Mouse (Mus musculus): ENCODE measurements around the gene Gm30191. TPM values are rescaled to one million over a fixed set of nuclear protein-coding genes. Genes with fewer than 3 reads are reported as not detected.
A peak's percentile ranks its signal among the peaks of the same experiment; 100 is the strongest.

Gm30191 gene
- polyA plus RNA-seq, 1 experiment from 2014 or later = not detected

- H3K4me2 ChIP-seq (replicated peaks; ENCODE audit: low read depth, low read length) = no peak overlapping the region
- peaks cover 11% of the 10 kb centered on the region for H3K36me3 ChIP-seq (ENCODE audit: control insufficient read depth, insufficient read depth, low read length)
- no peak overlapping the region for H3K4me3 ChIP-seq (ENCODE audit: low read length)
- H3K27ac ChIP-seq (ENCODE audit: low read depth, low read length) = no peak overlapping the region
- no peak for ATAC-seq (ENCODE audit: low FRiP score, low TSS enrichment)
- 86% methylated on average over 7 of the region's 7 CpGs for WGBS
- peaks cover 5% of the 10 kb centered on the region; the same call in 1 of the 2 replicates for H3K4me1 ChIP-seq (ENCODE audit: control insufficient read depth, insufficient read depth, low read length)
- H3K9me3 ChIP-seq (ENCODE audit: control insufficient read depth, low read length) = no peaks in the 10 kb centered on the region
- H3K27me3 ChIP-seq (ENCODE audit: control insufficient read depth, insufficient read depth, low read length) = no peaks in the 10 kb centered on the region
- no peak overlapping the region for H3K9ac ChIP-seq (ENCODE audit: low read depth, low read length)
Observed at GRCm38 (mm10) chr4:134271979-134272378, 25.2 kb downstream of the Gm30191 start.

DNA sequence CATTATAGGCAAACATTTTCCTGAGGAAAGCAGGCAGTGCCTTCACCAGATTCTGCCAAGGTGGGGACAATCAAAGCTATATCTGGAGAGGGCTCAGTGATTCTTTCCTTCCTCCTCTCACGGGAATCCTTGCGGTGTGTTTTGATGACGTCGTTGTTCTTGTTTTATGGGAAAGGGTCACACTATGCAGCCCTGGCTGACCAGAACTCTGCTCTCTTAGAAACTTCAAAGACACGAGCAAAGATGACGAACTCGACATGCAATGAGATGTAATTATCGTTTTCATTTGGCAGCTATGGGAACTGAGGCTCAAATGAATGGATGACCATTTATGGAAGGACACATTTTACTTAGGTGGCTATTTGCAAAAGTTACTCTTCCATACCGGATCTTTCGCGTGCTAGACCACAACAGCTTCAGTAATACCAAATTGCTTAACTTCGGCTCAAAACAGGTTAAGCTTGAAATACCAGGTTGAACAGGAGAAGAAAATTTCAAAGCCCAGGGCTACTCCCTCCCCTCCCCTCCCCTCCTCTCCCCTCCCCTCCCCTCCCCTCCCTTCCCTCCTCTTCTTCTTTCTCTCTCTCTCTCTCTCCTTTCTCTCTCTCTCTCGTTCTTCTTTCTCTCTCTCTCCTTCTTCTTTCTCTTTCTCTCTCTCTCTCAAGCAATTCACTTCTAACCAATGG, 26.1 kb downstream of the Gm30191 start:
- Histone ChIP-seq H3K4me3 (ENCODE audit: low read length) (peak overlapping the region; percentile 11; the same call in 1 of the 2 replicates), H3K4me1 (ENCODE audit: control insufficient read depth, insufficient read depth, low read length) (peaks cover 5% of the 10 kb centered on the region; the same call in 1 of the 2 replicates), H3K9me3 (ENCODE audit: control insufficient read depth, low read length) (no peaks in the 10 kb centered on the region), H3K27me3 (ENCODE audit: control insufficient read depth, insufficient read depth, low read length) (no peaks in the 10 kb centered on the region), H3K4me2 (replicated peaks; ENCODE audit: low read depth, low read length) (peak overlapping the region; percentile 32), H3K9ac (ENCODE audit: low read depth, low read length) (no peak overlapping the region), H3K27ac (ENCODE audit: low read depth, low read length) (no peak overlapping the region), H3K36me3 (ENCODE audit: control insufficient read depth, insufficient read depth, low read length) (peaks cover 18% of the 10 kb centered on the region)
- WGBS = 17% methylated on average over 13 of the region's 13 CpGs
- no peak for ATAC-seq (ENCODE audit: low FRiP score, low TSS enrichment)

DNA sequence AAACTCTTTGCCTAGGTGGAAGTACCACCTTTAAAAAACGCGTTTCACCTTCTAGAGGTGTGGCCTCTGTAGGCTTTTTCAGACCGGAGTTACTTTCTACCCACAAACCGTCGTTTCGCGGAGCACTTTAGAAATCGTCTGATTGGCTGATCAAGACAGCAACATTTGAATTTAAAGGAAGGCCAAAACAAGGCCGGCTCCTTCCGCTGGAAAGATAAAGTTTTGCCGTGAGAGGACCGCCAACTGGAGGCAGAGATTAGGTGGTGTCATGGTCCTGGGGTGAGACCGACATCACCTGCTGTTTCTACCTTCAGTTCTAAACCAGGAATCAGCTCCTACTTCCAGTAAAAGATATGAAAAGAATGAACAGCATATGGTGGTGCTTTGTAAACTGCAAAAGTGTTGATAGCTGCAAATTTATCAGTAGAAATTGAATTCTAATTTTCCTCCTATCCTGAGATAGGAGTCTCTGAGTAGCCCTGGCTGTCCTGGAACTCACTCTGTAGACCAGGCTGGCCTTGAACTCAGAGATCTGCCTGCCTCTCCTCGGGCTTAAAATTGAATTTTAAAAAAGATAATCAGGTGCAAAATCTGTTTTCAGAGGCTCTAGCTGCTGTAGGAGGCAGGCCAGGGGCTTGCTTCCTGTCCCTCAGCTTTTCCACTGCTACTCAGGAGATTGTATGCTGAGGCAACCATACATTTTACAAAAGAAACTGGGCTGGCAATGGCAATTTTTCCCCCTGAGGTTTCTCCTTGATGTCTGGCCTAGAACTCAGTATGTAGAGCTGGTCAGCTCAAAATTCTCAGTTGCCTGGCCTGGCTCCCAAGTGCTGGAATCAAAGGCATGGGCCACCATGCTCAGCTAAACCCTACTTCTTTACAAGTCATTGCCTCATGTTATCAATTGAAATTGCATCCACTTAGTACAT, 26.9 kb downstream of the Gm30191 start:
- Histone ChIP-seq H3K9me3 (ENCODE audit: control insufficient read depth, low read length) (no peaks in the 10 kb centered on the region), H3K27ac (ENCODE audit: low read depth, low read length) (no peak overlapping the region; the same call in 1 of the 2 replicates), H3K4me3 (ENCODE audit: low read length) (peak overlapping the region; percentile 11; the same call in 1 of the 2 replicates), H3K36me3 (ENCODE audit: control insufficient read depth, insufficient read depth, low read length) (peaks cover 25% of the 10 kb centered on the region), H3K9ac (ENCODE audit: low read depth, low read length) (no peak overlapping the region), H3K4me1 (ENCODE audit: control insufficient read depth, insufficient read depth, low read length) (peaks cover 5% of the 10 kb centered on the region; the same call in 1 of the 2 replicates), H3K27me3 (ENCODE audit: control insufficient read depth, insufficient read depth, low read length) (no peaks in the 10 kb centered on the region), H3K4me2 (replicated peaks; ENCODE audit: low read depth, low read length) (peak overlapping the region; percentile 32)
- WGBS = 4% methylated on average over 14 of the region's 14 CpGs
- ATAC-seq (ENCODE audit: low FRiP score, low TSS enrichment) = no peak

DNA sequence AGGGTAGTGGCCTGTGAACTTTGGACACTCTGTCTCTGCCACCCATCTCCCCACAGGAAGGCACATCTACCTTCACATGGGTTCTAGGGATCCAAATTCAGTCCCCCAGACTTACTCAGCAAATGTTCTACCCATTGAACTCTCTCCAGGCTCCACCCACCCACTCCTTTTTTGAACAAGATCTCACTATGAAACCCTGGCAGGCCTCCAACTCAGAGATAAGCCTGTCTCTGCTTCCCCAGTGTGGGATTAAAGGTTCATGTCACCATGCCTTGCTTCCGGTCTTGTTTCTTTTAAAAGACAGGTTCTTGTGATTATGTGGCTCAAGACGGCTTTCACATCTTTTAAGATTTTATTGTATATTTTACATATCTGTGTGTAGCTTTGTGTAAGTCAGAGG, 38.2 kb downstream of the Gm30191 start:
- Histone ChIP-seq H3K4me1 (ENCODE audit: control insufficient read depth, insufficient read depth, low read length) (peaks cover 17% of the 10 kb centered on the region), H3K27me3 (ENCODE audit: control insufficient read depth, insufficient read depth, low read length) (no peaks in the 10 kb centered on the region), H3K4me2 (replicated peaks; ENCODE audit: low read depth, low read length) (no peak overlapping the region), H3K27ac (ENCODE audit: low read depth, low read length) (no peak overlapping the region), H3K9me3 (ENCODE audit: control insufficient read depth, low read length) (no peaks in the 10 kb centered on the region), H3K9ac (ENCODE audit: low read depth, low read length) (no peak overlapping the region), H3K4me3 (ENCODE audit: low read length) (no peak overlapping the region), H3K36me3 (ENCODE audit: control insufficient read depth, insufficient read depth, low read length) (peaks cover 44% of the 10 kb centered on the region)
- ATAC-seq (ENCODE audit: low FRiP score, low TSS enrichment) = no peak
- 89% methylated on average over 2 of the region's 2 CpGs for WGBS

- WGBS = 2% methylated on average over 59 of the region's 59 CpGs
- peak overlapping the region; percentile 91 for H3K4me2 ChIP-seq (replicated peaks; ENCODE audit: low read depth, low read length)
- peak; percentile 59 for ATAC-seq (ENCODE audit: low FRiP score, low TSS enrichment)
Observed at GRCm38 (mm10) chr4:134286226-134287167, 39.8 kb downstream of the Gm30191 start.

GRCm38 (mm10) chr4:134287168-134287564, 40.4 kb downstream of the Gm30191 start:
- peaks cover 17% of the 10 kb centered on the region for H3K4me1 ChIP-seq (ENCODE audit: control insufficient read depth, insufficient read depth, low read length)
- ATAC-seq (ENCODE audit: low FRiP score, low TSS enrichment) = peak; percentile 96
- H3K9ac ChIP-seq (ENCODE audit: low read depth, low read length) = peak overlapping the region; percentile 97
- WGBS = under 1% methylated on average over 45 of the region's 59 CpGs
- peak overlapping the region; percentile 91 for H3K4me2 ChIP-seq (replicated peaks; ENCODE audit: low read depth, low read length)
- H3K27ac ChIP-seq (ENCODE audit: low read depth, low read length) = peak overlapping the region; percentile 97
- H3K27me3 ChIP-seq (ENCODE audit: control insufficient read depth, insufficient read depth, low read length) = no peaks in the 10 kb centered on the region
- H3K36me3 ChIP-seq (ENCODE audit: control insufficient read depth, insufficient read depth, low read length) = peaks cover 23% of the 10 kb centered on the region
- peak overlapping the region; percentile 78 for H3K4me3 ChIP-seq (ENCODE audit: low read length)
- no peaks in the 10 kb centered on the region for H3K9me3 ChIP-seq (ENCODE audit: control insufficient read depth, low read length)

More at GRCm38 (mm10) chr4:134286226-134287167, 39.8 kb downstream of the Gm30191 start:
- H3K36me3 ChIP-seq (ENCODE audit: control insufficient read depth, insufficient read depth, low read length) = peaks cover 30% of the 10 kb centered on the region
- H3K9ac ChIP-seq (ENCODE audit: low read depth, low read length) = peak overlapping the region; percentile 85
- no peaks in the 10 kb centered on the region for H3K9me3 ChIP-seq (ENCODE audit: control insufficient read depth, low read length)
- H3K4me1 ChIP-seq (ENCODE audit: control insufficient read depth, insufficient read depth, low read length) = peaks cover 17% of the 10 kb centered on the region
- no peaks in the 10 kb centered on the region for H3K27me3 ChIP-seq (ENCODE audit: control insufficient read depth, insufficient read depth, low read length)
- peak overlapping the region; percentile 34; the same call in 1 of the 2 replicates for H3K27ac ChIP-seq (ENCODE audit: low read depth, low read length)
- H3K4me3 ChIP-seq (ENCODE audit: low read length) = peak overlapping the region; percentile 78

GRCm38 (mm10) chr4:134287575-134288025, 40.9 kb downstream of the Gm30191 start, which contains the start of gene Pdik1l:
Gene Pdik1l, minus strand, starts transcription at chr4:134287895.
- ATAC-seq (ENCODE audit: low FRiP score, low TSS enrichment) = peak; percentile 84
- H3K4me3 ChIP-seq (ENCODE audit: low read length) = peak within 1 kb of the TSS; percentile 78
- no peaks in the 10 kb centered on the region for H3K9me3 ChIP-seq (ENCODE audit: control insufficient read depth, low read length)
- H3K27me3 ChIP-seq (ENCODE audit: control insufficient read depth, insufficient read depth, low read length) = peaks cover 1% of the 10 kb centered on the region; the same call in 1 of the 2 replicates
- 1% methylated on average over 43 of the region's 43 CpGs for WGBS
- H3K4me2 ChIP-seq (replicated peaks; ENCODE audit: low read depth, low read length) = peak within 1 kb of the TSS; percentile 91
- peaks cover 17% of the 10 kb centered on the region for H3K4me1 ChIP-seq (ENCODE audit: control insufficient read depth, insufficient read depth, low read length)
- peak within 1 kb of the TSS; percentile 97 for H3K9ac ChIP-seq (ENCODE audit: low read depth, low read length)
- H3K36me3 ChIP-seq (ENCODE audit: control insufficient read depth, insufficient read depth, low read length) = peaks cover 19% of the 10 kb centered on the region
- peak within 1 kb of the TSS; percentile 97 for H3K27ac ChIP-seq (ENCODE audit: low read depth, low read length)

Data from kidney, embryonic 14.5 days (tissue).